ENCODE assay signal across 10 mouse cellular contexts in the genomic region with DNA sequence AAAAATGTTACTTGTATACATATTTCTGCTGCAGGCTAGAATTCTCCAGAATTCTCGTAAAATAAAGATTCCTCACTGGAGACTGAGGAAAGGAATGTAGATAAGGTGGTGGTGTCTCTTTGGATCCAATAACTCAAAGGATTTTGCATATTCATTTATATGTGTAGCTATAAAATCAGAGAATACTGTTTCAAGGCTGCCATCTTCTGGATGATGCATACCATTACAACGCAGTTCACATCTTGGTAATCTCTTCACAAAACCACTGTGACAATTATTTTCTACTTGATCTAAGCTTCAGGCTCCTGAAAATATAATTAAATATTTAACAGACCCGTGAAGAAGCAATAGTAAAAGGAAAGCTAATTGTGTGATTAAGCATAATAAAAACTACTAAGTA. TPM values are rescaled to one million over a fixed set of nuclear protein-coding genes. Genes with fewer than 3 reads are reported as not detected.
DNase-seq lines count a peak whose midpoint lies in the region; ATAC-seq lines count a peak whose summit lies in the region.
"Had no signal": no experiment of that assay in that cellular context is flagged by ENCODE, and none has a peak within 500 bp of the region (broad histone marks: within the 10 kb centered on the region; RNA-seq: fewer than 3 reads in every experiment).

No protein-coding gene starts in this region.

- DNase-seq in hindbrain, embryonic 11.5 days (ENCODE audit: low spot score): peak; percentile 52
- DNase-seq in neural tube, embryonic 11.5 days (ENCODE audit: low spot score): peak; percentile 14
- no peak for DNase-seq in thymus, postnatal 0 days (ENCODE audit: low spot score)
- DNase-seq in ovary, postnatal 36 days (ENCODE audit: low spot score): no peak
- DNase-seq in testis, postnatal 14 days (ENCODE audit: low spot score): no peak

- no peaks in the 10 kb centered on the region for H3K27me3 ChIP-seq in hindbrain, embryonic 11.5 days (ENCODE audit: control insufficient read depth, insufficient read depth, low read length)
- no peaks in the 10 kb centered on the region for H3K27me3 ChIP-seq in hindbrain, embryonic 16.5 days (replicated peaks; ENCODE audit: control insufficient read depth, insufficient read depth, low read length)
- no peaks in the 10 kb centered on the region for H3K27me3 ChIP-seq in neural tube, embryonic 11.5 days (ENCODE audit: control insufficient read depth, insufficient read depth, low read length)
- H3K27me3 ChIP-seq in neural tube, embryonic 15.5 days (replicated peaks): no peaks in the 10 kb centered on the region
- H3K27me3 ChIP-seq in forebrain, embryonic 15.5 days: no peaks in the 10 kb centered on the region
- H3K27me3 ChIP-seq: limb, embryonic 15.5 days had no signal

- no peak overlapping the region for H3K27ac ChIP-seq in hindbrain, embryonic 11.5 days (ENCODE audit: low read depth, low read length)
- no peak overlapping the region for H3K27ac ChIP-seq in hindbrain, embryonic 16.5 days (ENCODE audit: low read depth, low read length)
- no peak overlapping the region for H3K27ac ChIP-seq in neural tube, embryonic 11.5 days (ENCODE audit: low read depth, low read length)
- no peak overlapping the region for H3K27ac ChIP-seq in neural tube, embryonic 15.5 days (replicated peaks)
- H3K27ac ChIP-seq in forebrain, embryonic 15.5 days (replicated peaks): no peak overlapping the region
- H3K27ac ChIP-seq: limb, embryonic 15.5 days had no signal

- WGBS in hindbrain, embryonic 11.5 days: 24% methylated on average over 3 of the region's 3 CpGs
- WGBS in hindbrain, embryonic 16.5 days: 11% methylated on average over 3 of the region's 3 CpGs
- 27% methylated on average over 3 of the region's 3 CpGs for WGBS in neural tube, embryonic 11.5 days
- 19% methylated on average over 3 of the region's 3 CpGs for WGBS in neural tube, embryonic 15.5 days
- WGBS in forebrain, embryonic 15.5 days: 20% methylated on average over 3 of the region's 3 CpGs

- no peak overlapping the region for H3K4me3 ChIP-seq in hindbrain, embryonic 11.5 days (ENCODE audit: low read depth, low read length)
- no peak overlapping the region for H3K4me3 ChIP-seq in hindbrain, embryonic 16.5 days (ENCODE audit: low read length)
- no peak overlapping the region for H3K4me3 ChIP-seq in neural tube, embryonic 11.5 days (ENCODE audit: low read depth, low read length)
- no peak overlapping the region for H3K4me3 ChIP-seq in neural tube, embryonic 15.5 days (replicated peaks)
- no peak overlapping the region for H3K4me3 ChIP-seq in forebrain, embryonic 15.5 days
- H3K4me3 ChIP-seq: limb, embryonic 15.5 days had no signal

- peak; percentile 69; the same call in 1 of the 2 replicates for ATAC-seq in hindbrain, embryonic 11.5 days (ENCODE audit: low FRiP score)
- ATAC-seq in hindbrain, embryonic 16.5 days: no peak
- no peak for ATAC-seq in neural tube, embryonic 11.5 days (ENCODE audit: insufficient read depth, low FRiP score, low TSS enrichment)
- ATAC-seq in neural tube, embryonic 15.5 days (ENCODE audit: low FRiP score): no peak
- peak; percentile 68; the same call in 1 of the 2 replicates for ATAC-seq in forebrain, embryonic 15.5 days (replicated peaks)

- no peak overlapping the region for H3K9ac ChIP-seq in hindbrain, embryonic 11.5 days (ENCODE audit: low read depth, low read length)
- no peak overlapping the region for H3K9ac ChIP-seq in hindbrain, embryonic 16.5 days (ENCODE audit: low read depth, low read length)
- H3K9ac ChIP-seq in neural tube, embryonic 11.5 days (ENCODE audit: low read length): no peak overlapping the region
- no peak overlapping the region for H3K9ac ChIP-seq in neural tube, embryonic 15.5 days (replicated peaks)
- no peak overlapping the region for H3K9ac ChIP-seq in forebrain, embryonic 15.5 days (replicated peaks)
- H3K9ac ChIP-seq: limb, embryonic 15.5 days had no signal

- no peak overlapping the region for H3K4me2 ChIP-seq in hindbrain, embryonic 11.5 days (replicated peaks; ENCODE audit: low read depth, low read length)
- no peak overlapping the region for H3K4me2 ChIP-seq in hindbrain, embryonic 16.5 days (ENCODE audit: low read length)
- no peak overlapping the region for H3K4me2 ChIP-seq in neural tube, embryonic 11.5 days (ENCODE audit: low read depth)
- H3K4me2 ChIP-seq in neural tube, embryonic 15.5 days: no peak overlapping the region
- H3K4me2 ChIP-seq in forebrain, embryonic 15.5 days (replicated peaks): no peak overlapping the region
- H3K4me2 ChIP-seq: limb, embryonic 15.5 days had no signal

- H3K9me3 ChIP-seq in hindbrain, embryonic 11.5 days (ENCODE audit: control insufficient read depth, low read length): no peaks in the 10 kb centered on the region
- H3K9me3 ChIP-seq in hindbrain, embryonic 16.5 days (ENCODE audit: control insufficient read depth, low read length): no peaks in the 10 kb centered on the region
- no peaks in the 10 kb centered on the region for H3K9me3 ChIP-seq in neural tube, embryonic 11.5 days (ENCODE audit: control insufficient read depth, low read length)
- no peaks in the 10 kb centered on the region for H3K9me3 ChIP-seq in neural tube, embryonic 15.5 days (replicated peaks)
- H3K9me3 ChIP-seq in forebrain, embryonic 15.5 days: no peaks in the 10 kb centered on the region
- H3K9me3 ChIP-seq: limb, embryonic 15.5 days had no signal

- no peaks in the 10 kb centered on the region for H3K4me1 ChIP-seq in hindbrain, embryonic 11.5 days (replicated peaks; ENCODE audit: control insufficient read depth, insufficient read depth, low read length)
- no peaks in the 10 kb centered on the region for H3K4me1 ChIP-seq in hindbrain, embryonic 16.5 days (ENCODE audit: control insufficient read depth, insufficient read depth, low read depth, low read length)
- H3K4me1 ChIP-seq in neural tube, embryonic 11.5 days (ENCODE audit: control insufficient read depth, insufficient read depth, low read length): no peaks in the 10 kb centered on the region
- no peaks in the 10 kb centered on the region for H3K4me1 ChIP-seq in neural tube, embryonic 15.5 days
- H3K4me1 ChIP-seq in forebrain, embryonic 15.5 days: no peaks in the 10 kb centered on the region
- H3K4me1 ChIP-seq: limb, embryonic 15.5 days had no signal

- H3K36me3 ChIP-seq in hindbrain, embryonic 11.5 days (ENCODE audit: control insufficient read depth, insufficient read depth, low read length): no peaks in the 10 kb centered on the region
- no peaks in the 10 kb centered on the region for H3K36me3 ChIP-seq in hindbrain, embryonic 16.5 days (ENCODE audit: control insufficient read depth, insufficient read depth, low read length)
- no peaks in the 10 kb centered on the region for H3K36me3 ChIP-seq in neural tube, embryonic 11.5 days (ENCODE audit: control insufficient read depth, insufficient read depth, low read length)
- no peaks in the 10 kb centered on the region for H3K36me3 ChIP-seq in neural tube, embryonic 15.5 days
- H3K36me3 ChIP-seq in forebrain, embryonic 15.5 days: no peaks in the 10 kb centered on the region
- H3K36me3 ChIP-seq: limb, embryonic 15.5 days had no signal

RNA-seq across cellular contexts. Expression of a gene that starts 6.6 kb away (rescaled TPM):
- not detected in 2 replicates for polyA plus RNA-seq in hindbrain, embryonic 11.5 days (2014; fragmentation: Nextera tagmentation; extraction: Ambion mirVana)
- not detected in 2 replicates for polyA plus RNA-seq in hindbrain, embryonic 16.5 days (2015; fragmentation: Nextera tagmentation; extraction: Ambion mirVana)
- polyA plus RNA-seq in neural tube, embryonic 11.5 days (2014; fragmentation: Nextera tagmentation; extraction: Ambion mirVana): not detected in 2 replicates
- not detected in 2 replicates for polyA plus RNA-seq in neural tube, embryonic 15.5 days (2015; fragmentation: Nextera tagmentation; extraction: Ambion mirVana)
- not detected in 2 replicates for polyA plus RNA-seq in forebrain, embryonic 15.5 days (2015; fragmentation: Nextera tagmentation; extraction: Ambion mirVana)
- polyA plus RNA-seq in thymus, postnatal 0 days (2015; fragmentation: Nextera tagmentation; extraction: Ambion mirVana): not detected in 2 replicates
- polyA plus RNA-seq: heart, embryonic 16.5 days; limb, embryonic 15.5 days had no signal

Comparison
In these comparisons a context has a peak if more than half of its experiments do, and no peak if none do; other contexts are left out.
1. ATAC-seq: peak in hindbrain, embryonic 11.5 days (single experiment) and forebrain, embryonic 15.5 days (single experiment); none in hindbrain, embryonic 16.5 days (single experiment), neural tube, embryonic 11.5 days (single experiment) and neural tube, embryonic 15.5 days (single experiment).
2. DNase-seq: peak in hindbrain, embryonic 11.5 days (single experiment) and neural tube, embryonic 11.5 days (single experiment); none in thymus, postnatal 0 days (single experiment), ovary, postnatal 36 days (single experiment) and testis, postnatal 14 days (single experiment).